Mouse (Mus musculus) CH12.LX (cell line): ENCODE data around the gene Tigd3. TPM values are rescaled to one million over a fixed set of nuclear protein-coding genes. Genes with fewer than 3 reads are reported as not detected.

Source experiments
- DNase-seq: peaks from one replicate; pipeline ENCODE4 v3.0.0-alpha.2; 2013; ENCODE audit errors: extremely low read depth
- H3K27ac ChIP-seq: 2 replicates; pipeline ENCODE4 v1.5.1; 2012; ENCODE audit warnings: low read depth, mild to moderate bottlenecking, control low read depth, moderate library complexity; ENCODE audit not compliant: insufficient read depth
- H3K27me3 ChIP-seq: replicated peaks from 2 replicates; pipeline ENCODE3; 2012; ENCODE audit warnings: inconsistent platforms
- H3K36me3 ChIP-seq, 2 experiments: replicated peaks in 1 of 2; 2 replicates each; pipeline versions ENCODE3 to v1.6.1; 2012; ENCODE audit warnings: inconsistent platforms in 1 of 2, low read length in 1 of 2, mild to moderate bottlenecking in 1 of 2, mixed read lengths in 1 of 2, moderate library complexity in 1 of 2; ENCODE audit not compliant: control insufficient read depth in 1 of 2, insufficient read depth in 1 of 2
- H3K4me1 ChIP-seq, 2 experiments: 2 replicates each; pipeline ENCODE4 v1.6.1; 2012; ENCODE audit warnings: inconsistent platforms in 1 of 2, moderate library complexity in 1 of 2; ENCODE audit not compliant: insufficient read depth in 2 of 2, control insufficient read depth in 1 of 2
- H3K4me2 ChIP-seq: 2 replicates; pipeline ENCODE4 v1.6.1; 2012; ENCODE audit warnings: low read depth, mild to moderate bottlenecking, control low read depth; ENCODE audit not compliant: poor library complexity, insufficient read depth, severe bottlenecking
- H3K4me3 ChIP-seq, 3 experiments: fragments of 150-350 bp in 1 of 3; sonication (generic) in 1 of 3; replicated peaks in 1 of 3; 2 replicates each; pipeline versions ENCODE3 to v1.5.1; 2011 to 2012; ENCODE audit warnings: low read depth in 2 of 3, low read length in 2 of 3, mild to moderate bottlenecking in 2 of 3, moderate library complexity in 2 of 3, control low read depth in 1 of 3, improper control_type of control experiment in 1 of 3, inconsistent platforms in 1 of 3, mixed read lengths in 1 of 3; ENCODE audit not compliant: poor library complexity in 1 of 3
- H3K79me2 ChIP-seq: replicated peaks from 2 replicates; pipeline ENCODE4 v1.6.1; 2012; ENCODE audit warnings: mild to moderate bottlenecking, moderate library complexity; ENCODE audit not compliant: control insufficient read depth, poor library complexity, insufficient read depth, severe bottlenecking; ENCODE audit errors: extremely low read depth
- H3K9ac ChIP-seq: 2 replicates; pipeline ENCODE4 v1.6.1; 2012; ENCODE audit warnings: low read depth, mild to moderate bottlenecking, control low read depth, moderate library complexity; ENCODE audit not compliant: insufficient read depth
- H3K9me3 ChIP-seq: replicated peaks from 2 replicates; pipeline ENCODE3; 2012; ENCODE audit warnings: low read length, inconsistent platforms, mixed read lengths
- CHD1 ChIP-seq: IDR thresholded peaks from 2 replicates; pipeline ENCODE4 v1.6.1; 2012; ENCODE audit warnings: low read depth, low read length, improper control_type of control experiment, inconsistent platforms
- CTCF ChIP-seq, 2 experiments: IDR thresholded peaks in 1 of 2; conservative IDR thresholded peaks in 1 of 2; 2 replicates each; pipeline ENCODE4 v1.5.1; 2011 to 2012; ENCODE audit warnings: low read depth in 2 of 2, low read length in 2 of 2, improper control_type of control experiment in 1 of 2, inconsistent platforms in 1 of 2, mild to moderate bottlenecking in 1 of 2, moderate library complexity in 1 of 2
- PAX5 ChIP-seq: IDR thresholded peaks from 2 replicates; pipeline ENCODE4 v1.6.1; 2012; ENCODE audit warnings: low read length, inconsistent platforms, mixed read lengths
- SIN3A ChIP-seq: IDR thresholded peaks from 2 replicates; pipeline ENCODE4 v1.6.1; 2012; ENCODE audit warnings: low read length, improper control_type of control experiment, inconsistent platforms
- UBTF ChIP-seq: IDR thresholded peaks from 2 replicates; pipeline ENCODE4 v1.6.1; 2012; ENCODE audit warnings: low read depth, mild to moderate bottlenecking, inconsistent platforms, low read length, improper control_type of control experiment, moderate library complexity
- USF2 ChIP-seq: conservative IDR thresholded peaks from 2 replicates; pipeline ENCODE4 v1.6.1; 2011; ENCODE audit warnings: low read depth, low read length, improper control_type of control experiment
- ZC3H11A ChIP-seq: IDR thresholded peaks from 2 replicates; pipeline ENCODE4 v1.6.1; 2012; ENCODE audit warnings: low read depth, mild to moderate bottlenecking, inconsistent platforms, low read length, improper control_type of control experiment
- ZNF384 ChIP-seq: IDR thresholded peaks from 2 replicates; pipeline ENCODE4 v1.6.1; 2012; ENCODE audit warnings: low read depth, low read length, improper control_type of control experiment, inconsistent platforms
- dilution Hi-C: fragments of 300-500 bp; cut with MboI; formaldehyde crosslinking; loops from 2 replicates; pipeline ENCODE4 v1.14.3; 2020; ENCODE audit warnings: low sequenced_read_pairs; ENCODE audit not compliant: extremely low pct_unique_long_range_greater_than_20kb, extremely low pct_ligation_motif_present
- in situ Hi-C: fragments of 300-500 bp; cut with MboI; formaldehyde crosslinking; loops from 3 replicates; pipeline ENCODE4 v1.14.3; 2019; ENCODE audit warnings: low sequenced_read_pairs, low pct_ligation_motif_present, low pct_unique_long_range_greater_than_20kb, mixed read lengths
- polyA plus RNA-seq: library from polyadenylated mRNA; unstranded; fragments of >175 nt; gene quantifications from 2 replicates; pipeline ENCODE4 v1.2.1, GENCODE M21; 2012; ENCODE audit warnings: low read depth; ENCODE audit not compliant: insufficient read length
- total RNA-seq, 2 experiments: library from RNA; depleted of rRNA; stranded (reverse); fragments of 300-350 nt in 1 of 2; fragments of >200 nt in 1 of 2; gene quantifications; 2 replicates each; pipeline ENCODE4 v1.2.3; 2012 to 2014

Tigd3 gene
- total and polyA plus RNA-seq, 3 experiments = 0.67 to 1.6 (median 1.4) TPM

DNA sequence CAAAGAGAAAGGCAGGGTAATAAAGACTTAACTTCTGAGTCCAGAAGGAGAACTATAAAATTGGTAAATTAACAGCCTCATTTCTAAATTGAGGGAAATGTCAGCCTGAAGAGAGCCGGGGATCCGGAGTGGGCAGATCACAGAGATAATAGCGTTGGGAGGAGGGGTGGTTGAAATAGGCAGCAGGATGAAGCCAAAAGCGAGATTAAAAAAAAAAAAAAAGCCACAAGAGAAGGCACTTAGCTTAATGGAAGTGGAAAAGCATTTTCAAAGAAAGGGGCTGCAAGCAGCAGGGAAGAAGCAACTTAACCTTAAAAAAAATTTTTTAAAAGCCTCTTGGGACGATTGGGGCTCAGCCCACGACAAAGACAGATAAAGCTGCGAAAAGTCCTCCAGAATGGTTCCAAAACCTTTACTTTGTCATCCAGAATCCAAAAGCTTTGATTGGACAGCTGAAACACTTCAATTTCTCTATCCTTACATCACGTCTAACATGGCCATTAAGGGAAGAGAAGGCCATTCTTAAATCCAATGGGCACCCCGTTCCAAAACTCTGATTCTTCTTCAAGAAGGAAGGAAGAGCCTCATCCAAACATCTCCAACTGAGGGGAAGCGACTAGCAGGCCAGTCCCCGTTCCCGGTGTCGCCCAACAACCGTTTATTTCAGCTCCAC lies 17.6 kb upstream of the Tigd3 start:
- in situ Hi-C loops (no loop called here), dilution Hi-C loops (no loop called here)
- H3K4me2 ChIP-seq = peak overlapping the region; percentile 94
- no peak overlapping the region for H3K27ac ChIP-seq
- no peaks in the 10 kb centered on the region for H3K27me3 ChIP-seq
- H3K36me3 ChIP-seq = peaks cover 11 to 45% of the 10 kb centered on the region in 2 experiments
- peak; percentile 10 for DNase-seq
- H3K4me3 ChIP-seq = peak overlapping the region; percentile 90 to 100 (median 93)
- TF ChIP-seq SIN3A = 0 out of 2 replicates have a peak, but pooled peaks have one; percentile 11
- TF ChIP-seq ZNF384 = peak; percentile 44; the same call in 1 of the 2 replicates
- TF ChIP-seq PAX5 = no peak
- H3K79me2 ChIP-seq = peaks cover 60% of the 10 kb centered on the region
- no peaks in the 10 kb centered on the region for H3K9me3 ChIP-seq
- peaks cover 11 to 40% of the 10 kb centered on the region in 2 experiments for H3K4me1 ChIP-seq
- H3K9ac ChIP-seq = peak overlapping the region; percentile 96

- H3K4me1 ChIP-seq = peaks cover 10 to 37% of the 10 kb centered on the region in 2 experiments
- no peak overlapping the region for H3K4me3 ChIP-seq
- TF ChIP-seq CHD1 (no peak), SIN3A (no peak), UBTF (no peak), USF2 (no peak), PAX5 (no peak), ZC3H11A (no peak)
- H3K27ac ChIP-seq = no peak overlapping the region
- no peak for DNase-seq
- no peak overlapping the region for H3K4me2 ChIP-seq
- peaks cover 61% of the 10 kb centered on the region for H3K79me2 ChIP-seq
- H3K27me3 ChIP-seq = no peaks in the 10 kb centered on the region
- in situ Hi-C loops (no loop called here), dilution Hi-C loops (no loop called here)
- H3K9ac ChIP-seq = no peak overlapping the region
- H3K9me3 ChIP-seq = no peaks in the 10 kb centered on the region
- H3K36me3 ChIP-seq = peaks cover 21 to 49% of the 10 kb centered on the region in 2 experiments
Measured at GRCm38 (mm10) chr19:5910221-5910620, 16.3 kb upstream of the Tigd3 start.

DNA sequence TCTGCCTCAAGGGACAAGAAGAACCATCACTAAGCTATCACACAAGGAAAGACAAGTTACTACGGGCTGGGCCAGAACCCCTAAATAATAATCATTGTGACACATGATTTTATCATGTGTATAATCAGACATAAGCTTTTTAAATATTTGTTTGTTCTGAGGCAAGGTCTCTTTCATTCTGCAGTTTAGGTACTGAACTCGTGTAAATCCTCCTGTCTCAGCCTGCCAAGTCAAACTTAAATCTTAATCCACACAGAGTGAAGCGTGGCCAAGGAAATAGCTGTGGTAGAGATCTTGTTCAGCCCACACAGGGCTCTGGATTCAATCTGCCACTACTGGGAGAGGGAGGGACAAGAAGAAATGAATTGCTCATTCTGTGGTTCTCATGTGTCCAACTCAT lies 13.3 kb upstream of the Tigd3 start:
- dilution Hi-C loops = no loop called here
- in situ Hi-C loops = no loop called here
- TF ChIP-seq CTCF (conservative IDR thresholded peaks at IDR 0.05 in 1 of 2, IDR thresholded peaks at IDR 0.05 in 1 of 2; ENCODE audit: low read depth in 2 of 2, low read length in 2 of 2) = no peak
- H3K4me3 ChIP-seq = no peak overlapping the region
- H3K4me1 ChIP-seq = peaks cover 8 to 22% of the 10 kb centered on the region in 2 experiments; a peak in 3 of 4 replicates
- no peak overlapping the region for H3K9ac ChIP-seq
- no peak overlapping the region for H3K27ac ChIP-seq
- DNase-seq = no peak
- no peaks in the 10 kb centered on the region for H3K27me3 ChIP-seq
- H3K9me3 ChIP-seq = no peaks in the 10 kb centered on the region
- no peak overlapping the region for H3K4me2 ChIP-seq
- H3K36me3 ChIP-seq = peaks cover 45 to 72% of the 10 kb centered on the region in 2 experiments
- H3K79me2 ChIP-seq = peaks cover 54% of the 10 kb centered on the region
